Mouse (Mus musculus): ENCODE data around the gene Cacna1b. TPM values are rescaled to one million over a fixed set of nuclear protein-coding genes. Genes with fewer than 3 reads are reported as not detected.

Cacna1b gene
- polyA plus RNA-seq, 1 experiment from 2014 or later, result 2.4 TPM

GRCm38 (mm10) chr2:24717963-24718362 is 45.0 kb downstream of the Cacna1b start:
- Histone ChIP-seq H3K4me2 (no peak overlapping the region), H3K27me3 (no peaks in the 10 kb centered on the region), H3K36me3 (no peaks in the 10 kb centered on the region), H3K9ac (no peak overlapping the region), H3K4me1 (no peaks in the 10 kb centered on the region), H3K4me3 (no peak overlapping the region), H3K27ac (no peak overlapping the region), H3K9me3 (no peaks in the 10 kb centered on the region)
- ATAC-seq (ENCODE audit: insufficient number of reproducible peaks, insufficient read depth, low FRiP score, low TSS enrichment, low read depth), result no peak
- WGBS, result 87% methylated on average over 7 of the region's 7 CpGs

DNA sequence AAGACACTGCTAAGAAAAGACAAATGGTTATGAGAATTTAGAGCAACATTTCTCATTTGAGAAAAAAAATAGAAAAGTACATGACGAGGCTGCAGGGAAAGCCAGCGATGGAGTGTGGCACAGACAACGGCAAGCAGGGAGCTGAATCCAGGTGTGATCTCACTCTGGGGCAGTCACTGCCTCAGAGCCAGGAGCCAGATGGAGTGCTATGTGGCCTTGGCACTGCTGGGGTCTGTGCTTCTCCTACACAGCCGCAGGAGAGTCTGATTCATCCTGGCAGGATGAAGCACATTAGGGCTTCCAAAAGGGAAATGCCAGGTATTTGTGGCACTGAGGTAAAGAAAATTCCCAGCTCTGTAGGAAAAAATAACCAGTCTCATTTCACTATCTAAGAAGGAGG is 45.5 kb downstream of the Cacna1b start:
- no peak overlapping the region for H3K27ac ChIP-seq
- H3K4me1 ChIP-seq, result no peaks in the 10 kb centered on the region
- no peaks in the 10 kb centered on the region for H3K27me3 ChIP-seq
- H3K4me2 ChIP-seq, result no peak overlapping the region
- no peak for ATAC-seq (ENCODE audit: insufficient number of reproducible peaks, insufficient read depth, low FRiP score, low TSS enrichment, low read depth)
- 86% methylated on average over 4 of the region's 4 CpGs for WGBS
- no peak overlapping the region for H3K4me3 ChIP-seq
- no peaks in the 10 kb centered on the region for H3K9me3 ChIP-seq
- H3K9ac ChIP-seq, result no peak overlapping the region
- H3K36me3 ChIP-seq, result no peaks in the 10 kb centered on the region

GRCm38 (mm10) chr2:24705929-24706328 is 57.0 kb downstream of the Cacna1b start:
- no peak for ATAC-seq (ENCODE audit: insufficient number of reproducible peaks, insufficient read depth, low FRiP score, low TSS enrichment, low read depth)
- Histone ChIP-seq H3K4me2 (no peak overlapping the region), H3K27me3 (no peaks in the 10 kb centered on the region), H3K9ac (no peak overlapping the region), H3K4me3 (no peak overlapping the region), H3K36me3 (no peaks in the 10 kb centered on the region), H3K4me1 (no peaks in the 10 kb centered on the region), H3K9me3 (0 out of 2 replicates have a peak, but pooled peaks cover 6% of the 10 kb centered on the region), H3K27ac (no peak overlapping the region)
- 72% methylated on average over 10 of the region's 10 CpGs for WGBS

DNA sequence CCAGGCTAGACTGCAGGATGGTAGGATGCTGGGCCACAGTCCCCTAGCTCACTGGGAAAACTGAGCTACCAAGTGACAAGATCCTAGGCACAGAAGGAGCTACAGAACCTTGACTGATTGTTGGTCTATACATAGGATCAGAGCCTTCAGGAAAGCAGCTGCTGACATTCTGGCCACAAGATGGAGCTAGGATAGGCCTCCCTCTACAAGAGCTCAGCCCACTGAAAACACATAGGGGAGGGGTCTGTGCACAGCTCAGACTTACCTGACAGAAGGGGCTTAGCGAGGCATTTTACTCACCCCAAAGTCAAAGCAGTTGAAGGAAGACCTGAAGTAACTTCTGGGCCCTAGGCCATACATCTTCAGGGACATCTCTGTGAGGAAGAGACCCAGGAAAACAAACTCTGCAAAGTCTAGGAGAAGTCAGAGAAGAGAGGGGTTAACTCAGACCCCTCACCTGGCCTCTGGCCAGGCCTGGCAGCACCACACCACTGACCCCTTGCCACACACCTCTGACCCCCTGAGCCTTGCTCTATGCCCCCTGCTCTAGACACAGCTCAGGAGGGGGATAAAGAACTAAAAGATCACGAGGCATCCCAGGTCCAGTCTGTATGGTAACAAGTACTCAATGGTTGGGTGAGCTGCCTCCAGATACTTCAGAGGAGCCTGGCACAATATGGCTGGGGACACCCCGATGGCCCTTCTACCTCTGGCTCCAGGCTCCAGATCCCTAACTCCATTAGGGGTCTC is 60.6 kb downstream of the Cacna1b start:
- Histone ChIP-seq H3K9me3 (no peaks in the 10 kb centered on the region), H3K4me1 (no peaks in the 10 kb centered on the region), H3K4me2 (no peak overlapping the region), H3K27ac (no peak overlapping the region), H3K36me3 (no peaks in the 10 kb centered on the region), H3K9ac (no peak overlapping the region), H3K4me3 (no peak overlapping the region), H3K27me3 (no peaks in the 10 kb centered on the region)
- WGBS, result 79% methylated on average over 3 of the region's 3 CpGs
- no peak for ATAC-seq (ENCODE audit: insufficient number of reproducible peaks, insufficient read depth, low FRiP score, low TSS enrichment, low read depth)

DNA sequence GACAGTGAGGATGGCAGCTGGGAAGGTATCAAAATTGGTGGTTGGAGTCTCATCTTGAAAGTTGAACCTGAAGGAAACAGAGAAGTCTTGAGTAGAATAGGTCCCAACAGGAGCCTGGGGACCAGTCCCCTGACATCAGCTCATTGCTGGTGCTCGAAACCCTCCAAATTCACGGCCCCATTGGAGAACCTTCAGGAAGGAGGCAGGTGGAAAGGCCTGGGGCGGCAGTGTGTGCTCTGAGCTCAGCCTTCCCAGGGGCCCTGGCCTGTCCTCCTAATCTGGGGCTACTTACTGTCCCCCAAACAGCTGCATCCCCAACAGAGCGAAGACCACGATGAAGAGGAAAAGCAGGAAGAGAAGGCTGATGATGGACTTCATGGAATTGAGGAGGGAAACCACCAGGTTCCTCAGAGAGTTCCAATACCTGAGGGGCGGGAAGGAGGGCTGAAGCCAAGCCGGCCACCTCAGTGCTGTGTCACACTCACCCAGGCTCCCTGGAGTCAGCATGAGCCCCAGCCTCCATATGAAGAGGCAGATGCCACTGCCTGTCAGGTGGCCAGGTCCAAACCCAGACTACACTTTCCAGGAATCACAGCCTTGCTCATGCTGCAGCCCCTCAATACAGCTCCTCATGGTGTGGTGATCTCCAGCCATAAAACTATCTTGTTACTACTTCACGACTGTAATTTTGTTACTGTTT is 65.5 kb downstream of the Cacna1b start:
- H3K27me3 ChIP-seq, result no peaks in the 10 kb centered on the region
- ATAC-seq (ENCODE audit: insufficient number of reproducible peaks, insufficient read depth, low FRiP score, low TSS enrichment, low read depth), result no peak
- 85% methylated on average over 8 of the region's 8 CpGs for WGBS
- H3K27ac ChIP-seq, result no peak overlapping the region
- H3K4me3 ChIP-seq, result no peak overlapping the region
- no peak overlapping the region for H3K4me2 ChIP-seq
- H3K4me1 ChIP-seq, result no peaks in the 10 kb centered on the region
- no peak overlapping the region for H3K9ac ChIP-seq
- H3K36me3 ChIP-seq, result no peaks in the 10 kb centered on the region
- H3K9me3 ChIP-seq, result no peaks in the 10 kb centered on the region

DNA sequence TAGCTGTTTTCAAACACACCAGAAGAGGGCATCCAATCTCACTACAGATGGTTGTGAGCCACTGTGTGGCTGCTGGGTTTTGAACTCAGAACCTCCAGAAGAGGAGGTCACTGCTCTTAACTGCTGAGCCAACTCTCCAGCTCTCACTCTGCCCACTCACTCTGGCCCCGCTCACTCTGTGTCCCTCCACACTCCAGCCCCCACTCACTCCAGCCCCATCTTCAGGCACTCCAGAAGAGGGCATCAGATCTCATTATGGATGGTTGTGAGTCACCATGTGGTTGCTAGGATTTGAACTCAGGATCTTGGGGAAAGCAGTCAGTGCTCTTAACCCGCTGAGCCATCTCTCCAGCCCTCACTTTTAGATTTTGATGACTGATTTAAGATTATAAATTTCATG is 70.6 kb downstream of the Cacna1b start:
- ATAC-seq (ENCODE audit: insufficient number of reproducible peaks, insufficient read depth, low FRiP score, low TSS enrichment, low read depth), result no peak
- Histone ChIP-seq H3K9me3 (no peaks in the 10 kb centered on the region), H3K36me3 (no peaks in the 10 kb centered on the region), H3K9ac (no peak overlapping the region), H3K4me2 (no peak overlapping the region), H3K27me3 (no peaks in the 10 kb centered on the region), H3K4me3 (no peak overlapping the region), H3K27ac (no peak overlapping the region), H3K4me1 (no peaks in the 10 kb centered on the region)
- 91% methylated on average over 2 of the region's 2 CpGs for WGBS

DNA sequence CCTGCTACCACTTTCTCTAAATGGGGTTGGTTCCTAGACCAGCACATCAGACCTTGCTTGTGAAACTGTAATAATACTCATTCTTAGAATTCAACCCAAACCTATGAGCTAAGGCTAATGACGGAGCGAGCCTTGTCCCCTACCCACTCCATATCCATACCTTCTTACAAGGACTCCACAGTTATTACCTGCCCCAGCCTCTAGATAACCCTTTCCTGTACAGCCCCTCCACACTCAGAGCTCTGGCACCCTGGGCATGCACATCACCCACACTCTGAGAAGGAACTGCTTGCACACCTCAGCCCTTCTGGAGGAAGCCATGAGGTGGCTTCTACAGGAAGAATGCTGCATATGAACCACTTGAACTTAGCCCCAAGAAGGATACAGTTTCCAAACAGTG is 72.6 kb downstream of the Cacna1b start:
- Histone ChIP-seq H3K36me3 (no peaks in the 10 kb centered on the region), H3K9me3 (no peaks in the 10 kb centered on the region), H3K4me1 (no peaks in the 10 kb centered on the region), H3K9ac (no peak overlapping the region), H3K27me3 (no peaks in the 10 kb centered on the region), H3K27ac (no peak overlapping the region), H3K4me3 (no peak overlapping the region), H3K4me2 (no peak overlapping the region)
- ATAC-seq (ENCODE audit: insufficient number of reproducible peaks, insufficient read depth, low FRiP score, low TSS enrichment, low read depth), result no peak
- 94% methylated on average over 2 of the region's 2 CpGs for WGBS

DNA sequence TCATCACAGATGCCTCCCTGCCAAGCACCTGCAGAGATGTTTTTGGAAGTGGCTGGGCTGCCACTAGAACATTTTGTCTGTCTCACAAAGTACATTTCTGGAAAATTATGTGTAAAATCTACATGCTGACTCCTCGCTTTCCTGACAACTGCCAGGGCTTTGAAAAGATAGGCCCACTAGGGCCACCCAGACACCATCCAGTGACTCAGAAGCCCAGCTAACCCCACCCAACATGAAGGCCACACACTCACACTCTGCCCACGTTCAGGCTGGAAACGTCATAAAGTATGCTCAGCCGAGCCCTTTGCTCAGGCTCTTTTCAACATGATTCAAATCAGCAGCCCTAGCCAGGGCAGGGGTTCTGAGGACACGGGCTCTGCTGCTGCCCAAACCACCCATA is 77.6 kb downstream of the Cacna1b start:
- no peak for ATAC-seq (ENCODE audit: insufficient number of reproducible peaks, insufficient read depth, low FRiP score, low TSS enrichment, low read depth)
- H3K27ac ChIP-seq, result no peak overlapping the region
- 87% methylated on average over 5 of the region's 5 CpGs for WGBS
- H3K27me3 ChIP-seq, result no peaks in the 10 kb centered on the region; the same call in 1 of the 2 replicates
- H3K9me3 ChIP-seq, result no peaks in the 10 kb centered on the region
- H3K4me1 ChIP-seq, result no peaks in the 10 kb centered on the region
- no peaks in the 10 kb centered on the region for H3K36me3 ChIP-seq
- H3K4me3 ChIP-seq, result no peak overlapping the region
- H3K4me2 ChIP-seq, result no peak overlapping the region
- no peak overlapping the region for H3K9ac ChIP-seq

- Histone ChIP-seq H3K27me3 (peaks cover 3% of the 10 kb centered on the region), H3K36me3 (no peaks in the 10 kb centered on the region), H3K4me3 (no peak overlapping the region), H3K9me3 (no peaks in the 10 kb centered on the region), H3K4me2 (no peak overlapping the region), H3K9ac (no peak overlapping the region), H3K4me1 (0 out of 2 replicates have a peak, but pooled peaks cover under 1% of the 10 kb centered on the region), H3K27ac (no peak overlapping the region)
- 88% methylated on average over 4 of the region's 4 CpGs for WGBS
- ATAC-seq (ENCODE audit: insufficient number of reproducible peaks, insufficient read depth, low FRiP score, low TSS enrichment, low read depth), result no peak
Observed at GRCm38 (mm10) chr2:24684796-24685195, 78.2 kb downstream of the Cacna1b start.

- no peak overlapping the region for H3K9ac ChIP-seq
Observed at GRCm38 (mm10) chr2:24683266-24683665, 79.7 kb downstream of the Cacna1b start.

GRCm38 (mm10) chr2:24680731-24681130 is 82.2 kb downstream of the Cacna1b start:
- H3K27ac ChIP-seq, result no peak overlapping the region
- no peak for ATAC-seq (ENCODE audit: insufficient number of reproducible peaks, insufficient read depth, low FRiP score, low TSS enrichment, low read depth)
- H3K9me3 ChIP-seq, result no peaks in the 10 kb centered on the region
- H3K27me3 ChIP-seq, result peaks cover 19% of the 10 kb centered on the region
- H3K4me1 ChIP-seq, result 0 out of 2 replicates have a peak, but pooled peaks cover 11% of the 10 kb centered on the region
- H3K4me3 ChIP-seq, result no peak overlapping the region
- 100% methylated on average over 1 of the region's 1 CpGs for WGBS
- no peak overlapping the region for H3K4me2 ChIP-seq
- no peaks in the 10 kb centered on the region for H3K36me3 ChIP-seq
- H3K9ac ChIP-seq, result no peak overlapping the region

More at GRCm38 (mm10) chr2:24683266-24683665, 79.7 kb downstream of the Cacna1b start:
- 82% methylated on average over 3 of the region's 3 CpGs for WGBS
- Histone ChIP-seq H3K27me3 (peaks cover 14% of the 10 kb centered on the region), H3K27ac (no peak overlapping the region), H3K4me1 (0 out of 2 replicates have a peak, but pooled peaks cover 11% of the 10 kb centered on the region), H3K36me3 (no peaks in the 10 kb centered on the region), H3K9me3 (no peaks in the 10 kb centered on the region), H3K4me3 (no peak overlapping the region), H3K4me2 (no peak overlapping the region)
- ATAC-seq (ENCODE audit: insufficient number of reproducible peaks, insufficient read depth, low FRiP score, low TSS enrichment, low read depth), result no peak

- Histone ChIP-seq H3K9ac (no peak overlapping the region), H3K4me3 (no peak overlapping the region), H3K27ac (no peak overlapping the region), H3K9me3 (no peaks in the 10 kb centered on the region), H3K27me3 (peaks cover 19% of the 10 kb centered on the region), H3K4me2 (no peak overlapping the region), H3K36me3 (no peaks in the 10 kb centered on the region), H3K4me1 (0 out of 2 replicates have a peak, but pooled peaks cover 11% of the 10 kb centered on the region)
- no peak for ATAC-seq (ENCODE audit: insufficient number of reproducible peaks, insufficient read depth, low FRiP score, low TSS enrichment, low read depth)
- 80% methylated on average over 2 of the region's 2 CpGs for WGBS
Observed at GRCm38 (mm10) chr2:24680176-24680575, 82.8 kb downstream of the Cacna1b start.

Measured in embryonic facial prominence, embryonic 13.5 days (tissue).